Mouse (Mus musculus) brain, adult 2 months (tissue): ENCODE results near the gene Tas2r125.
"Not testable (repeated sequence)": the region's sequence is repeated elsewhere in the genome, so short reads cannot be mapped to it uniquely, and the experiment has no call there.

ENCODE experiments used
- DNase-seq: peaks from one replicate; pipeline ENCODE4 v3.0.0; 2011; ENCODE audit warnings: low read depth, low spot score

Gene Tas2r125

GRCm38 (mm10) chr6:132909351-132909750 is at the start of gene Tas2r125:
Gene Tas2r125, plus strand, starts transcription at chr6:132909651.
- no peak for DNase-seq

DNA sequence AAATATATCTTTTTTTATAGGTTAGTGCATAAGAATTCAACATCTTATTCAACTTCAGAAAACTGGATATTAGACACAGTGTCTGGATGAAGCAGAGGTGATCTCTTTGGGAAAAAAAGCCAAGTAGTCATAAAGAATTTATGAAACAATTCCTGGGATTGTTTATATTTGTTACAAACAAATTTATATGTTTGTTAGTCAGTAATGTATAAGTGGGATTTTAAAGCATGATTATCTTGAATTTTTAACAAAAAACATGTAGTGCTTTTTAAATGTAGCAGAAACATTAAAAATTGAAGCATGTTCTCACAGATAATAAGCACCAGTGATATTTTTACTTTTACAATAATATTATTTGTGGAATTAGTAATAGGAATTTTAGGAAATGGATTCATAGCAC is 41.7 kb upstream of the Tas2r125 start, which contains the start of gene Tas2r110:
TSS of gene Tas2r110 (plus strand) at position 301 of the 400 bp plus-strand sequence.
- no peak for DNase-seq

- DNase-seq = no peak
Observed at GRCm38 (mm10) chr6:132892711-132893110, 16.7 kb upstream of the Tas2r125 start, which contains the start of gene Tas2r113. Gene Tas2r113, plus strand, starts transcription at chr6:132893011.

DNA sequence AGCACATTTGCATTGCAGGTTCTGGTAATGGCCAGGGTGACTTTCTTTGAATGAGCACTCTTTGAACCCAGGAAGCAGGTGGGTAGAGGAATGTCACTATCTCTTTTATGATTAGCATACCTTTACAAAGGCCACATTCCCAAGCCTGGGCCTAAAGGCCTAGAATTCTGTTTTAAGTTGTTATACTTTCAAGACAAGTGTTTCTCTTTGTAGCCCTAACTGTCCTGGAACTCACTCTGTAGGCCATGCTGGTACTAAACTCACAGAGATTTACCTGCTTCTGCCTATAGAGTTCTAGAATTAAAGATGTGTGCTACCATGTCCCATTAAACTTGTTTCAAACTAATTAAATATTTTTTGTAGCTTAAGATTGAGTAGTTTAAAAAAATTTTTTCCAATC is 31.9 kb downstream of the Tas2r125 start:
- DNase-seq = not testable (repeated sequence)

GRCm38 (mm10) chr6:132950802-132951201 is 41.4 kb downstream of the Tas2r125 start, which contains the start of gene Tas2r129:
Gene Tas2r129, plus strand, starts transcription at chr6:132951102.
- no peak for DNase-seq

DNA sequence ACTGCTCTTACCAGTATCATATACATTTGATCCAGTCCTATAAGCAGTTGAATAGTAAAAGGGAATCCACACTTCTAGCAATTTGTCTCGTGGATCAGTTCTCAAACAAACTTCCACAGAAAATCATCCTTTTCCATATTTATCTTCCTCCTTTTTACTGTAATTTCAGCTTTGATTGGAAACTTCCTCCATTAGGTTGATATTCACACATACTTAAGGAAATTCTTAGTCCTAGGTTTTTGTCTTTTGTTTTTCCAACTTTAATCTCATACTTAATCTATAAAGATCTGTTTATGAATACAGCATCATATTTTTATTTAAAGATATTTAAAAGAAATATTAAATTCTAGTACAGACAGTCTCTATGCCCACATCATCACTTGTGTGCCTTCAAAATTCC is 48.4 kb downstream of the Tas2r125 start, which contains the start of gene Tas2r131:
TSS of gene Tas2r131 (minus strand) at position 101 of the 400 bp plus-strand sequence.
- DNase-seq = no peak
